Mouse (Mus musculus): ENCODE results near the gene Zmym6. TPM values are rescaled to one million over a fixed set of nuclear protein-coding genes. Genes with fewer than 3 reads are reported as not detected.
A peak's percentile ranks its signal among the peaks of the same experiment; 100 is the strongest.
"Not testable (repeated sequence)": the region's sequence is repeated elsewhere in the genome, so short reads cannot be mapped to it uniquely, and the experiment has no call there.

Gene Zmym6
- polyA plus RNA-seq, 1 experiment from 2014 or later, result 10.8 TPM

- not testable (repeated sequence) for H3K9ac ChIP-seq (ENCODE audit: low read length); H3K4me1 ChIP-seq (ENCODE audit: control insufficient read depth, insufficient read depth, low read length); ATAC-seq (replicated peaks; ENCODE audit: extremely low read depth, insufficient read depth, low FRiP score); H3K4me2 ChIP-seq (ENCODE audit: low read depth, low read length); H3K27ac ChIP-seq (ENCODE audit: low read length); H3K9me3 ChIP-seq (replicated peaks; ENCODE audit: control insufficient read depth, low read length); H3K36me3 ChIP-seq (ENCODE audit: control insufficient read depth, insufficient read depth); H3K4me3 ChIP-seq (ENCODE audit: low read length); H3K27me3 ChIP-seq (ENCODE audit: control insufficient read depth, insufficient read depth, low read length)
- 91% methylated on average over 1 of the region's 2 CpGs for WGBS
Measured at GRCm38 (mm10) chr4:127099552-127099951, 22.4 kb downstream of the Zmym6 start.

- no peaks in the 10 kb centered on the region for H3K9me3 ChIP-seq (replicated peaks; ENCODE audit: control insufficient read depth, low read length)
- 94% methylated on average over 4 of the region's 4 CpGs for WGBS
Measured at GRCm38 (mm10) chr4:127107566-127107965, 30.4 kb downstream of the Zmym6 start.

GRCm38 (mm10) chr4:127110570-127110969, 33.4 kb downstream of the Zmym6 start:
- H3K4me1 ChIP-seq (ENCODE audit: control insufficient read depth, insufficient read depth, low read length), result no peaks in the 10 kb centered on the region
- H3K9ac ChIP-seq (ENCODE audit: low read length), result no peak overlapping the region
- no peak overlapping the region for H3K27ac ChIP-seq (ENCODE audit: low read length)
- no peak overlapping the region for H3K4me3 ChIP-seq (ENCODE audit: low read length)
- peaks cover 13% of the 10 kb centered on the region for H3K36me3 ChIP-seq (ENCODE audit: control insufficient read depth, insufficient read depth)
- H3K9me3 ChIP-seq (replicated peaks; ENCODE audit: control insufficient read depth, low read length), result no peaks in the 10 kb centered on the region
- ATAC-seq (replicated peaks; ENCODE audit: extremely low read depth, insufficient read depth, low FRiP score), result no peak
- H3K4me2 ChIP-seq (ENCODE audit: low read depth, low read length), result no peak overlapping the region
- no peaks in the 10 kb centered on the region for H3K27me3 ChIP-seq (ENCODE audit: control insufficient read depth, insufficient read depth, low read length)
- WGBS, result 59% methylated on average over 4 of the region's 4 CpGs

More at GRCm38 (mm10) chr4:127107566-127107965, 30.4 kb downstream of the Zmym6 start:
- Histone ChIP-seq H3K4me1 (ENCODE audit: control insufficient read depth, insufficient read depth, low read length) (no peaks in the 10 kb centered on the region), H3K36me3 (ENCODE audit: control insufficient read depth, insufficient read depth) (peaks cover 15% of the 10 kb centered on the region), H3K27me3 (ENCODE audit: control insufficient read depth, insufficient read depth, low read length) (no peaks in the 10 kb centered on the region), H3K4me3 (ENCODE audit: low read length) (no peak overlapping the region), H3K9ac (ENCODE audit: low read length) (no peak overlapping the region), H3K4me2 (ENCODE audit: low read depth, low read length) (no peak overlapping the region), H3K27ac (ENCODE audit: low read length) (no peak overlapping the region)
- ATAC-seq (replicated peaks; ENCODE audit: extremely low read depth, insufficient read depth, low FRiP score), result no peak

GRCm38 (mm10) chr4:127123391-127123790, 46.2 kb downstream of the Zmym6 start, which contains the start of gene Tmem35b:
Tmem35b (plus strand) TSS chr4:127123691.
- 89% methylated on average over 5 of the region's 5 CpGs for WGBS
- H3K9me3 ChIP-seq (replicated peaks; ENCODE audit: control insufficient read depth, low read length), result no peaks in the 10 kb centered on the region
- ATAC-seq (replicated peaks; ENCODE audit: extremely low read depth, insufficient read depth, low FRiP score), result no peak
- H3K4me2 ChIP-seq (ENCODE audit: low read depth, low read length), result no peak within 1 kb of the TSS
- no peak within 1 kb of the TSS for H3K9ac ChIP-seq (ENCODE audit: low read length)
- H3K27ac ChIP-seq (ENCODE audit: low read length), result no peak within 1 kb of the TSS
- peaks cover 7% of the 10 kb centered on the region; the same call in 1 of the 2 replicates for H3K36me3 ChIP-seq (ENCODE audit: control insufficient read depth, insufficient read depth)
- H3K4me1 ChIP-seq (ENCODE audit: control insufficient read depth, insufficient read depth, low read length), result peaks cover 6% of the 10 kb centered on the region
- H3K4me3 ChIP-seq (ENCODE audit: low read length), result no peak within 1 kb of the TSS
- no peaks in the 10 kb centered on the region for H3K27me3 ChIP-seq (ENCODE audit: control insufficient read depth, insufficient read depth, low read length)

GRCm38 (mm10) chr4:127124331-127124730, 47.1 kb downstream of the Zmym6 start:
- H3K9ac ChIP-seq (ENCODE audit: low read length), result no peak overlapping the region
- H3K4me2 ChIP-seq (ENCODE audit: low read depth, low read length), result no peak overlapping the region
- no peak overlapping the region for H3K4me3 ChIP-seq (ENCODE audit: low read length)
- no peak overlapping the region for H3K27ac ChIP-seq (ENCODE audit: low read length)
- H3K4me1 ChIP-seq (ENCODE audit: control insufficient read depth, insufficient read depth, low read length), result peaks cover 6% of the 10 kb centered on the region
- H3K9me3 ChIP-seq (replicated peaks; ENCODE audit: control insufficient read depth, low read length), result no peaks in the 10 kb centered on the region
- H3K27me3 ChIP-seq (ENCODE audit: control insufficient read depth, insufficient read depth, low read length), result no peaks in the 10 kb centered on the region
- peaks cover 9% of the 10 kb centered on the region; the same call in 1 of the 2 replicates for H3K36me3 ChIP-seq (ENCODE audit: control insufficient read depth, insufficient read depth)
- ATAC-seq (replicated peaks; ENCODE audit: extremely low read depth, insufficient read depth, low FRiP score), result no peak
- 94% methylated on average over 1 of the region's 1 CpGs for WGBS

- Histone ChIP-seq H3K4me3 (ENCODE audit: low read length) (peak overlapping the region; percentile 82), H3K9me3 (replicated peaks; ENCODE audit: control insufficient read depth, low read length) (no peaks in the 10 kb centered on the region), H3K4me1 (ENCODE audit: control insufficient read depth, insufficient read depth, low read length) (peaks cover 6% of the 10 kb centered on the region), H3K36me3 (ENCODE audit: control insufficient read depth, insufficient read depth) (peaks cover 9% of the 10 kb centered on the region; the same call in 1 of the 2 replicates), H3K4me2 (ENCODE audit: low read depth, low read length) (peak overlapping the region; percentile 96), H3K9ac (ENCODE audit: low read length) (peak overlapping the region; percentile 88), H3K27me3 (ENCODE audit: control insufficient read depth, insufficient read depth, low read length) (no peaks in the 10 kb centered on the region), H3K27ac (ENCODE audit: low read length) (no peak overlapping the region)
- WGBS, result 1% methylated on average over 35 of the region's 35 CpGs
- ATAC-seq (replicated peaks; ENCODE audit: extremely low read depth, insufficient read depth, low FRiP score), result peak; percentile 95
Measured at GRCm38 (mm10) chr4:127125834-127126463, 48.8 kb downstream of the Zmym6 start.

- no peak overlapping the region for H3K4me3 ChIP-seq (ENCODE audit: low read length)
- H3K9ac ChIP-seq (ENCODE audit: low read length), result no peak overlapping the region
- no peak overlapping the region for H3K27ac ChIP-seq (ENCODE audit: low read length)
- no peaks in the 10 kb centered on the region for H3K36me3 ChIP-seq (ENCODE audit: control insufficient read depth, insufficient read depth)
- ATAC-seq (replicated peaks; ENCODE audit: extremely low read depth, insufficient read depth, low FRiP score), result no peak
- no peaks in the 10 kb centered on the region for H3K27me3 ChIP-seq (ENCODE audit: control insufficient read depth, insufficient read depth, low read length)
- H3K9me3 ChIP-seq (replicated peaks; ENCODE audit: control insufficient read depth, low read length), result no peaks in the 10 kb centered on the region
- no peak overlapping the region for H3K4me2 ChIP-seq (ENCODE audit: low read depth, low read length)
- 36% methylated on average over 1 of the region's 1 CpGs for WGBS
- H3K4me1 ChIP-seq (ENCODE audit: control insufficient read depth, insufficient read depth, low read length), result no peaks in the 10 kb centered on the region
Measured at GRCm38 (mm10) chr4:127134687-127135086, 57.5 kb downstream of the Zmym6 start.

GRCm38 (mm10) chr4:127137591-127137990, 60.4 kb downstream of the Zmym6 start:
- WGBS, result 74% methylated on average over 5 of the region's 5 CpGs
- Histone ChIP-seq H3K27me3 (ENCODE audit: control insufficient read depth, insufficient read depth, low read length) (no peaks in the 10 kb centered on the region), H3K9ac (ENCODE audit: low read length) (no peak overlapping the region), H3K4me1 (ENCODE audit: control insufficient read depth, insufficient read depth, low read length) (no peaks in the 10 kb centered on the region), H3K9me3 (replicated peaks; ENCODE audit: control insufficient read depth, low read length) (no peaks in the 10 kb centered on the region), H3K4me2 (ENCODE audit: low read depth, low read length) (no peak overlapping the region), H3K4me3 (ENCODE audit: low read length) (no peak overlapping the region), H3K36me3 (ENCODE audit: control insufficient read depth, insufficient read depth) (no peaks in the 10 kb centered on the region), H3K27ac (ENCODE audit: low read length) (no peak overlapping the region)
- no peak for ATAC-seq (replicated peaks; ENCODE audit: extremely low read depth, insufficient read depth, low FRiP score)

GRCm38 (mm10) chr4:127138486-127138885, 61.3 kb downstream of the Zmym6 start:
- H3K4me1 ChIP-seq (ENCODE audit: control insufficient read depth, insufficient read depth, low read length), result no peaks in the 10 kb centered on the region
- H3K9me3 ChIP-seq (replicated peaks; ENCODE audit: control insufficient read depth, low read length), result no peaks in the 10 kb centered on the region
- no peaks in the 10 kb centered on the region for H3K27me3 ChIP-seq (ENCODE audit: control insufficient read depth, insufficient read depth, low read length)
- 38% methylated on average over 6 of the region's 6 CpGs for WGBS
- ATAC-seq (replicated peaks; ENCODE audit: extremely low read depth, insufficient read depth, low FRiP score), result no peak
- no peaks in the 10 kb centered on the region for H3K36me3 ChIP-seq (ENCODE audit: control insufficient read depth, insufficient read depth)
- H3K9ac ChIP-seq (ENCODE audit: low read length), result no peak overlapping the region
- H3K27ac ChIP-seq (ENCODE audit: low read length), result no peak overlapping the region
- no peak overlapping the region for H3K4me2 ChIP-seq (ENCODE audit: low read depth, low read length)
- no peak overlapping the region for H3K4me3 ChIP-seq (ENCODE audit: low read length)
